Mouse (Mus musculus): ENCODE results near the gene Rundc3b.

DNA sequence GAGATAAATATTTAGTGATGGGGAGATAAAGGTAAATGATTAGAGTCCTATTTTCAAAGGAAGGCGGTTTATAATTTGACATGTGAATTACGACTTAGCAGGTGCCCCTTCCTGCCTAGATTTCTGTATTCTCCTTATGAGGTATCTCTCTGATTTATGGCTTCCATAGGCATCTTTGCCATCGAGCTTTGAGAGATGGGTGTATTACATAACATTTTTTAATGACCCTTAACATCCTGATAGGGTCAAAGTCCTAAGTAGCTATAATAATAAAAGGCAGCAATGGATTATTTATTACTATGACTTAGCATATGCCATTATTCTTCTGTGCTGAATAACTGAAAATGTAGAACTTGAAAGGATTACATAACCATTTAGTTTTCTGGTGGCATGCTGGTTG, 41.9 kb upstream of the Rundc3b start:
- TF ChIP-seq CTCF (IDR thresholded peaks at IDR 0.05; ENCODE audit: low read depth) (no peak), EP300 (IDR thresholded peaks at IDR 0.05; ENCODE audit: low read depth) (no peak)
